Mouse (Mus musculus) kidney, postnatal 0 days (tissue): ENCODE measurements at regions not wholly inside any gene's neighbourhood (a gene's known extent, or its start where the extent isn't known, plus 50 kb on each side); places are given as distances from the start of the nearest gene placed in this dataset.
A peak's percentile ranks its signal among the peaks of the same experiment; 100 is the strongest.

Experiments
- ATAC-seq: fragments of 200-750 bp; cut with Nextera tagmentation; replicated peaks from 2 replicates; pipeline ENCODE4 v1.8.0; 2017; ENCODE audit warnings: low read depth, moderate number of reproducible peaks, moderate TSS enrichment, moderate library complexity; ENCODE audit not compliant: low FRiP score
- DNase-seq: peaks from one replicate; pipeline ENCODE4 v3.0.0-alpha.2; 2016; ENCODE audit warnings: low spot score
- H3K27ac ChIP-seq: fragments of 300-500 bp; sonication (generic); 2 replicates; pipeline ENCODE4 v1.5.1; 2014; ENCODE audit warnings: mild to moderate bottlenecking
- H3K27me3 ChIP-seq: fragments of 300-500 bp; sonication (generic); 2 replicates; pipeline ENCODE4 v1.6.1; 2014; ENCODE audit warnings: low read length, mixed read lengths; ENCODE audit not compliant: insufficient read depth
- H3K36me3 ChIP-seq: fragments of 300-500 bp; sonication (generic); 2 replicates; pipeline ENCODE4 v1.6.1; 2014; ENCODE audit warnings: low read length, mixed read lengths; ENCODE audit not compliant: insufficient read depth
- H3K4me1 ChIP-seq: fragments of 300-500 bp; sonication (generic); replicated peaks from 2 replicates; pipeline ENCODE4 v1.6.1; 2014; ENCODE audit warnings: antibody characterized with exemption, low read length, mixed read lengths; ENCODE audit not compliant: insufficient read depth
- H3K4me2 ChIP-seq: fragments of 300-500 bp; sonication (generic); 2 replicates; pipeline ENCODE4 v1.6.1; 2014; ENCODE audit warnings: mild to moderate bottlenecking, low read length, moderate library complexity, mixed read lengths
- H3K4me3 ChIP-seq: fragments of 300-500 bp; sonication (generic); replicated peaks from 2 replicates; pipeline ENCODE4 v1.5.1; 2014; ENCODE audit warnings: low read depth, low read length
- H3K9ac ChIP-seq: fragments of 300-500 bp; sonication (generic); 2 replicates; pipeline ENCODE4 v1.6.1; 2014; ENCODE audit warnings: low read depth, low read length
- H3K9me3 ChIP-seq: fragments of 300-500 bp; sonication (generic); replicated peaks from 2 replicates; pipeline ENCODE4 v1.6.1; 2016; ENCODE audit warnings: low read length, inconsistent platforms, mixed read lengths
- CTCF ChIP-seq: IDR thresholded peaks from 2 replicates; pipeline ENCODE4 v1.5.1; 2016; ENCODE audit warnings: antibody characterized with exemption, low read depth, mild to moderate bottlenecking, moderate library complexity
- WGBS: fragments of 180-500 bp; shearing (Covaris S2); extraction: QIAGEN DNeasy Blood & Tissue Kit; methylation state at CpG from one replicate; pipeline ENCODE4 v1.1.7; 2014; 5-methylcytosine and 5-hydroxymethylcytosine counted together

GRCm38 (mm10) chr3:19888405-19888804 is 68.4 kb upstream of the Cp start:
- Histone ChIP-seq H3K9ac (no peak overlapping the region), H3K27me3 (no peaks in the 10 kb centered on the region), H3K4me1 (no peaks in the 10 kb centered on the region), H3K9me3 (no peaks in the 10 kb centered on the region), H3K4me3 (no peak overlapping the region), H3K4me2 (no peak overlapping the region), H3K27ac (no peak overlapping the region), H3K36me3 (no peaks in the 10 kb centered on the region)
- peak; percentile 39; the same call in 1 of the 2 replicates for TF ChIP-seq CTCF
- DNase-seq, result peak; percentile 35
- no peak for ATAC-seq

GRCm38 (mm10) chr3:19894258-19894629 is 62.6 kb upstream of the Cp start:
- no peak for TF ChIP-seq CTCF
- WGBS, result 5% methylated on average over 10 of the region's 10 CpGs
- Histone ChIP-seq H3K4me3 (peak overlapping the region; percentile 87), H3K27ac (no peak overlapping the region), H3K9me3 (no peaks in the 10 kb centered on the region), H3K4me2 (peak overlapping the region; percentile 81), H3K36me3 (no peaks in the 10 kb centered on the region), H3K9ac (0 out of 2 replicates have a peak overlapping the region, but pooled peaks have one; percentile 19), H3K27me3 (no peaks in the 10 kb centered on the region), H3K4me1 (0 out of 2 replicates have a peak, but pooled peaks cover 11% of the 10 kb centered on the region)
- ATAC-seq (peak; percentile 72; the same call in 1 of the 2 replicates), DNase-seq (no peak)

GRCm38 (mm10) chr3:19894630-19895578 is 62.0 kb upstream of the Cp start:
- DNase-seq, result peak; percentile 99
- H3K4me3 ChIP-seq, result peak overlapping the region; percentile 87
- H3K4me1 ChIP-seq, result 0 out of 2 replicates have a peak, but pooled peaks cover 11% of the 10 kb centered on the region
- no peaks in the 10 kb centered on the region for H3K9me3 ChIP-seq
- H3K36me3 ChIP-seq, result no peaks in the 10 kb centered on the region
- peak overlapping the region; percentile 85 for H3K27ac ChIP-seq
- 1% methylated on average over 68 of the region's 68 CpGs for WGBS
- peak; percentile 93 for TF ChIP-seq CTCF
- H3K9ac ChIP-seq, result peak overlapping the region; percentile 80
- peak; percentile 99 for ATAC-seq
- H3K4me2 ChIP-seq, result peak overlapping the region; percentile 81
- no peaks in the 10 kb centered on the region for H3K27me3 ChIP-seq

- Histone ChIP-seq H3K27ac (no peak overlapping the region), H3K36me3 (no peaks in the 10 kb centered on the region), H3K4me2 (peak overlapping the region; percentile 81), H3K4me3 (peak overlapping the region; percentile 87), H3K4me1 (0 out of 2 replicates have a peak, but pooled peaks cover 11% of the 10 kb centered on the region), H3K9ac (peak overlapping the region; percentile 80), H3K9me3 (no peaks in the 10 kb centered on the region), H3K27me3 (no peaks in the 10 kb centered on the region)
- ATAC-seq (no peak), DNase-seq (no peak)
- TF ChIP-seq CTCF, result no peak
- WGBS, result 43% methylated on average over 5 of the region's 5 CpGs
These were observed 61.1 kb upstream of the Cp start for GRCm38 (mm10) chr3:19895755-19896154.

GRCm38 (mm10) chr3:19897140-19897539 is 59.7 kb upstream of the Cp start:
- no peak for DNase-seq
- H3K4me3 ChIP-seq, result no peak overlapping the region
- H3K9ac ChIP-seq, result no peak overlapping the region
- no peaks in the 10 kb centered on the region for H3K27me3 ChIP-seq
- 0 out of 2 replicates have a peak, but pooled peaks cover 11% of the 10 kb centered on the region for H3K4me1 ChIP-seq
- no peaks in the 10 kb centered on the region for H3K36me3 ChIP-seq
- 97% methylated on average over 3 of the region's 3 CpGs for WGBS
- H3K4me2 ChIP-seq, result no peak overlapping the region
- H3K9me3 ChIP-seq, result no peaks in the 10 kb centered on the region
- no peak overlapping the region for H3K27ac ChIP-seq
- no peak for TF ChIP-seq CTCF
- ATAC-seq, result no peak

GRCm38 (mm10) chr3:19902226-19902625 is 54.6 kb upstream of the Cp start:
- Histone ChIP-seq H3K9me3 (no peaks in the 10 kb centered on the region), H3K27ac (no peak overlapping the region), H3K36me3 (no peaks in the 10 kb centered on the region), H3K4me3 (no peak overlapping the region), H3K4me1 (0 out of 2 replicates have a peak, but pooled peaks cover 2% of the 10 kb centered on the region), H3K4me2 (no peak overlapping the region), H3K27me3 (no peaks in the 10 kb centered on the region), H3K9ac (no peak overlapping the region)
- WGBS, result 93% methylated on average over 3 of the region's 3 CpGs
- ATAC-seq (no peak), DNase-seq (no peak)
- TF ChIP-seq CTCF, result no peak
